Mouse (Mus musculus) R1 (cell line): ENCODE data around the gene Sell.

Experiments used
- DNase-seq: peaks from one replicate; pipeline ENCODE4 v3.0.0-alpha.2; 2018; ENCODE audit warnings: low read depth, low spot score

The Sell gene

GRCm38 (mm10) chr1:164132609-164133008 lies 70.8 kb downstream of the Sell start:
- DNase-seq: no peak
